Mouse (Mus musculus) midbrain, embryonic 12.5 days (tissue): ENCODE measurements around the gene Gm826. TPM values are rescaled to one million over a fixed set of nuclear protein-coding genes. Genes with fewer than 3 reads are reported as not detected.

Source experiments
- ATAC-seq: fragments of 200-750 bp; cut with Nextera tagmentation; 2 replicates; pipeline ENCODE4 v1.8.0; 2017; ENCODE audit warnings: low read depth, moderate TSS enrichment, moderate library complexity; ENCODE audit not compliant: low FRiP score
- H3K27ac ChIP-seq: fragments of 300-500 bp; sonication (generic); replicated peaks from 2 replicates; pipeline ENCODE4 v1.5.1; 2016; ENCODE audit warnings: mild to moderate bottlenecking
- H3K27me3 ChIP-seq: fragments of 300-500 bp; sonication (generic); 2 replicates; pipeline ENCODE4 v1.6.1; 2016; ENCODE audit warnings: mild to moderate bottlenecking
- H3K36me3 ChIP-seq: fragments of 300-500 bp; sonication (generic); 2 replicates; pipeline ENCODE4 v1.6.1; 2016
- H3K4me1 ChIP-seq: fragments of 300-500 bp; sonication (generic); 2 replicates; pipeline ENCODE4 v1.6.1; 2016
- H3K4me2 ChIP-seq: fragments of 300-500 bp; sonication (generic); replicated peaks from 2 replicates; pipeline ENCODE4 v1.6.1; 2016; ENCODE audit warnings: mild to moderate bottlenecking, moderate library complexity
- H3K4me3 ChIP-seq: fragments of 300-500 bp; sonication (generic); 2 replicates; pipeline ENCODE4 v1.5.1; 2016; ENCODE audit warnings: mild to moderate bottlenecking
- H3K9ac ChIP-seq: fragments of 300-500 bp; sonication (generic); replicated peaks from 2 replicates; pipeline ENCODE4 v1.6.1; 2016; ENCODE audit warnings: mild to moderate bottlenecking, moderate library complexity
- H3K9me3 ChIP-seq: fragments of 300-500 bp; sonication (generic); 2 replicates; pipeline ENCODE4 v1.6.1; 2016; ENCODE audit warnings: mild to moderate bottlenecking
- WGBS: fragments of 180-500 bp; shearing (Covaris S2); methylation state at CpG from one replicate; pipeline ENCODE4 v1.1.7; 2016; 5-methylcytosine and 5-hydroxymethylcytosine counted together
- polyA plus RNA-seq: library from polyadenylated mRNA; unstranded; fragments of >200 nt; fragmentation: Nextera tagmentation; extraction: Ambion mirVana; gene quantifications from 2 replicates; pipeline ENCODE4 v1.2.1, GENCODE M21; 2016

Gm826 gene
- polyA plus RNA-seq = 0.33 TPM in 1 of 2 replicates, not detected in the other

GRCm38 (mm10) chr2:160334111-160334661, at the start of gene Gm826:
TSS of gene Gm826 (minus strand) at chr2:160334162.
- Histone ChIP-seq H3K4me3 (no peak within 1 kb of the TSS), H3K9ac (no peak within 1 kb of the TSS), H3K4me1 (peaks cover 2% of the 10 kb centered on the region; the same call in 1 of the 2 replicates), H3K36me3 (no peaks in the 10 kb centered on the region), H3K27ac (no peak within 1 kb of the TSS), H3K4me2 (no peak within 1 kb of the TSS), H3K27me3 (no peaks in the 10 kb centered on the region), H3K9me3 (no peaks in the 10 kb centered on the region)
- ATAC-seq = no peak
- WGBS = 68% methylated on average over 4 of the region's 4 CpGs

- no peak overlapping the region for H3K27ac ChIP-seq
- 63% methylated on average over 3 of the region's 3 CpGs for WGBS
- H3K4me2 ChIP-seq = no peak overlapping the region
- no peak overlapping the region for H3K4me3 ChIP-seq
- no peak overlapping the region for H3K9ac ChIP-seq
- no peaks in the 10 kb centered on the region for H3K9me3 ChIP-seq
- H3K27me3 ChIP-seq = 0 out of 2 replicates have a peak, but pooled peaks cover 4% of the 10 kb centered on the region
- no peak for ATAC-seq
- peaks cover under 1% of the 10 kb centered on the region; the same call in 1 of the 2 replicates for H3K4me1 ChIP-seq
- no peaks in the 10 kb centered on the region for H3K36me3 ChIP-seq
These were observed 49.5 kb upstream of the Gm826 start for GRCm38 (mm10) chr2:160383418-160383817.

- no peaks in the 10 kb centered on the region for H3K36me3 ChIP-seq
These were observed 44.3 kb upstream of the Gm826 start for GRCm38 (mm10) chr2:160378271-160378670.

GRCm38 (mm10) chr2:160376236-160376635, 42.3 kb upstream of the Gm826 start:
- 0 out of 2 replicates have a peak, but pooled peaks cover 6% of the 10 kb centered on the region for H3K4me1 ChIP-seq
- H3K4me3 ChIP-seq = no peak overlapping the region
- no peaks in the 10 kb centered on the region for H3K9me3 ChIP-seq
- H3K9ac ChIP-seq = no peak overlapping the region
- 34% methylated on average over 5 of the region's 5 CpGs for WGBS
- no peak for ATAC-seq
- H3K4me2 ChIP-seq = no peak overlapping the region
- H3K27ac ChIP-seq = no peak overlapping the region
- no peaks in the 10 kb centered on the region for H3K36me3 ChIP-seq
- peaks cover 60% of the 10 kb centered on the region for H3K27me3 ChIP-seq

More at GRCm38 (mm10) chr2:160378271-160378670, 44.3 kb upstream of the Gm826 start:
- H3K4me1 ChIP-seq = 0 out of 2 replicates have a peak, but pooled peaks cover 6% of the 10 kb centered on the region
- no peak for ATAC-seq
- WGBS = 46% methylated on average over 4 of the region's 4 CpGs
- peaks cover 39% of the 10 kb centered on the region for H3K27me3 ChIP-seq
- no peak overlapping the region for H3K4me3 ChIP-seq
- no peak overlapping the region for H3K27ac ChIP-seq
- H3K4me2 ChIP-seq = no peak overlapping the region
- H3K9ac ChIP-seq = no peak overlapping the region
- no peaks in the 10 kb centered on the region for H3K9me3 ChIP-seq

GRCm38 (mm10) chr2:160369653-160370420, 35.9 kb upstream of the Gm826 start:
- no peak overlapping the region for H3K9ac ChIP-seq
- H3K36me3 ChIP-seq = no peaks in the 10 kb centered on the region
- peak overlapping the region; percentile 95 for H3K4me2 ChIP-seq
- H3K9me3 ChIP-seq = no peaks in the 10 kb centered on the region
- H3K27ac ChIP-seq = no peak overlapping the region
- ATAC-seq = no peak
- WGBS = 3% methylated on average over 25 of the region's 25 CpGs
- peak overlapping the region; percentile 54 for H3K4me3 ChIP-seq
- H3K27me3 ChIP-seq = peaks cover 83% of the 10 kb centered on the region
- H3K4me1 ChIP-seq = peaks cover 43% of the 10 kb centered on the region

GRCm38 (mm10) chr2:160368422-160369357, 34.7 kb upstream of the Gm826 start:
- Histone ChIP-seq H3K9ac (no peak overlapping the region; the same call in 1 of the 2 replicates), H3K9me3 (no peaks in the 10 kb centered on the region), H3K4me3 (peak overlapping the region; percentile 54), H3K4me2 (peak overlapping the region; percentile 95), H3K27ac (no peak overlapping the region), H3K36me3 (no peaks in the 10 kb centered on the region), H3K4me1 (peaks cover 44% of the 10 kb centered on the region), H3K27me3 (peaks cover 80% of the 10 kb centered on the region)
- under 1% methylated on average over 52 of the region's 52 CpGs for WGBS
- no peak for ATAC-seq

GRCm38 (mm10) chr2:160367448-160368208, 33.7 kb upstream of the Gm826 start:
- peak; percentile 63 for ATAC-seq
- Histone ChIP-seq H3K9me3 (no peaks in the 10 kb centered on the region), H3K36me3 (no peaks in the 10 kb centered on the region), H3K27ac (peak overlapping the region; percentile 92), H3K4me2 (peak overlapping the region; percentile 95), H3K9ac (peak overlapping the region; percentile 75), H3K4me1 (peaks cover 44% of the 10 kb centered on the region), H3K27me3 (peaks cover 81% of the 10 kb centered on the region), H3K4me3 (peak overlapping the region; percentile 54)
- WGBS = under 1% methylated on average over 45 of the region's 45 CpGs

- ATAC-seq = peak; percentile 94
- Histone ChIP-seq H3K9me3 (no peaks in the 10 kb centered on the region), H3K4me2 (peak within 1 kb of the TSS; percentile 95), H3K36me3 (no peaks in the 10 kb centered on the region), H3K9ac (peak within 1 kb of the TSS; percentile 75), H3K4me3 (peak within 1 kb of the TSS; percentile 54), H3K27ac (peak within 1 kb of the TSS; percentile 92), H3K4me1 (peaks cover 44% of the 10 kb centered on the region), H3K27me3 (peaks cover 81% of the 10 kb centered on the region)
- WGBS = under 1% methylated on average over 33 of the region's 37 CpGs
These were observed 33.0 kb upstream of the Gm826 start, which contains the start of gene Mafb for GRCm38 (mm10) chr2:160366980-160367338. TSS of gene Mafb (minus strand) at chr2:160367065.

- H3K9me3 ChIP-seq = no peaks in the 10 kb centered on the region
- ATAC-seq = peak; percentile 7
- peak overlapping the region; percentile 54 for H3K4me3 ChIP-seq
- H3K27ac ChIP-seq = peak overlapping the region; percentile 92
- peaks cover 44% of the 10 kb centered on the region for H3K4me1 ChIP-seq
- under 1% methylated on average over 79 of the region's 95 CpGs for WGBS
- H3K9ac ChIP-seq = peak overlapping the region; percentile 75
- peak overlapping the region; percentile 95 for H3K4me2 ChIP-seq
- peaks cover 81% of the 10 kb centered on the region for H3K27me3 ChIP-seq
- H3K36me3 ChIP-seq = no peaks in the 10 kb centered on the region
These were observed 32.4 kb upstream of the Gm826 start for GRCm38 (mm10) chr2:160366111-160366979.

- H3K4me2 ChIP-seq = peak overlapping the region; percentile 95
- ATAC-seq = no peak
- peaks cover 81% of the 10 kb centered on the region for H3K27me3 ChIP-seq
- peak overlapping the region; percentile 54 for H3K4me3 ChIP-seq
- H3K9ac ChIP-seq = peak overlapping the region; percentile 75
- WGBS = 1% methylated on average over 50 of the region's 50 CpGs
- peaks cover 44% of the 10 kb centered on the region for H3K4me1 ChIP-seq
- H3K9me3 ChIP-seq = no peaks in the 10 kb centered on the region
- no peak overlapping the region for H3K27ac ChIP-seq
- H3K36me3 ChIP-seq = no peaks in the 10 kb centered on the region
These were observed 31.3 kb upstream of the Gm826 start for GRCm38 (mm10) chr2:160365107-160365911.
